Mouse (Mus musculus) heart, embryonic 11.5 days (tissue): ENCODE measurements at regions not wholly inside any gene's neighbourhood (a gene's known extent, or its start where the extent isn't known, plus 50 kb on each side); places are given as distances from the start of the nearest gene placed in this dataset.

ENCODE experiments used
- ATAC-seq: fragments of 200-750 bp; cut with Nextera tagmentation; replicated peaks from 2 replicates; pipeline ENCODE4 v1.8.0; 2017; ENCODE audit warnings: moderate library complexity; ENCODE audit not compliant: insufficient number of reproducible peaks, low FRiP score, low TSS enrichment
- H3K27ac ChIP-seq: fragments of 300-500 bp; sonication (generic); 2 replicates; pipeline ENCODE4 v1.5.1; 2014; ENCODE audit warnings: mild to moderate bottlenecking, low read depth, low read length
- H3K27me3 ChIP-seq: fragments of 300-500 bp; sonication (generic); 2 replicates; pipeline ENCODE4 v1.6.1; 2014; ENCODE audit warnings: mild to moderate bottlenecking, low read length, mixed read lengths; ENCODE audit not compliant: control insufficient read depth, insufficient read depth
- H3K36me3 ChIP-seq: fragments of 300-500 bp; sonication (generic); 2 replicates; pipeline ENCODE4 v1.6.1; 2014; ENCODE audit warnings: mild to moderate bottlenecking, low read length, moderate library complexity, mixed read lengths; ENCODE audit not compliant: control insufficient read depth, insufficient read depth
- H3K4me1 ChIP-seq: fragments of 300-500 bp; sonication (generic); 2 replicates; pipeline ENCODE4 v1.6.1; 2014; ENCODE audit warnings: low read length; ENCODE audit not compliant: control insufficient read depth, insufficient read depth
- H3K4me2 ChIP-seq: fragments of 300-500 bp; sonication (generic); 2 replicates; pipeline ENCODE4 v1.6.1; 2014; ENCODE audit warnings: mild to moderate bottlenecking, moderate library complexity
- H3K4me3 ChIP-seq: fragments of 300-500 bp; sonication (generic); 2 replicates; pipeline ENCODE4 v1.5.1; 2014; ENCODE audit warnings: low read depth, low read length
- H3K9ac ChIP-seq: fragments of 300-500 bp; sonication (generic); 2 replicates; pipeline ENCODE4 v1.6.1; 2014; ENCODE audit warnings: mild to moderate bottlenecking, low read depth, low read length, moderate library complexity
- H3K9me3 ChIP-seq: fragments of 300-500 bp; sonication (generic); replicated peaks from 2 replicates; pipeline ENCODE4 v1.6.1; 2016; ENCODE audit warnings: low read length; ENCODE audit not compliant: control insufficient read depth
- WGBS: fragments of 180-500 bp; shearing (Covaris S2); extraction: QIAGEN DNeasy Blood & Tissue Kit; methylation state at CpG from one replicate; pipeline ENCODE4 v1.1.7; 2014; ENCODE audit not compliant: insufficient replicate concordance; 5-methylcytosine and 5-hydroxymethylcytosine counted together

DNA sequence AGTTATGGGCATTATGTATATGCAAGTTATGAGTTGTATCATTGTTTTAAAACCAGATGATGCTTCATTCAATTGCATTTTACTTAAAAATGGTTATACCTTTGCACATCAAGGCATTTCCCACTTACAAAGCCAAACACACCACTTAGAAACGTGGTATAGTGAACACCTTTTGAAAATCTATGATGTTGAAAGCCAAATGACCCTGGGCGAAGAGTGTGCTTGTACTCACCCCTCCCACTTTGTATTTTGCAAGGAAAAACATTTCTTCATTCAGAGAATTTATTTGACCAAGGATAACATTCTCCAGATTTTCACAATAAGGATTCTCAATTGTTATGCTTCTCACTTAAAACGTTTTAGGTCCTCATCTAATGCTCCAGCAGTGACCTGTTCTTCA lies 1693.5 kb upstream of the Gm7489 start:
- ATAC-seq = no peak
- H3K27ac ChIP-seq = no peak overlapping the region
- no peaks in the 10 kb centered on the region for H3K4me1 ChIP-seq
- no peaks in the 10 kb centered on the region for H3K9me3 ChIP-seq
- H3K4me3 ChIP-seq = no peak overlapping the region
- H3K36me3 ChIP-seq = no peaks in the 10 kb centered on the region
- WGBS = 68% methylated on average over 3 of the region's 3 CpGs
- no peak overlapping the region for H3K9ac ChIP-seq
- no peaks in the 10 kb centered on the region for H3K27me3 ChIP-seq
- H3K4me2 ChIP-seq = no peak overlapping the region

DNA sequence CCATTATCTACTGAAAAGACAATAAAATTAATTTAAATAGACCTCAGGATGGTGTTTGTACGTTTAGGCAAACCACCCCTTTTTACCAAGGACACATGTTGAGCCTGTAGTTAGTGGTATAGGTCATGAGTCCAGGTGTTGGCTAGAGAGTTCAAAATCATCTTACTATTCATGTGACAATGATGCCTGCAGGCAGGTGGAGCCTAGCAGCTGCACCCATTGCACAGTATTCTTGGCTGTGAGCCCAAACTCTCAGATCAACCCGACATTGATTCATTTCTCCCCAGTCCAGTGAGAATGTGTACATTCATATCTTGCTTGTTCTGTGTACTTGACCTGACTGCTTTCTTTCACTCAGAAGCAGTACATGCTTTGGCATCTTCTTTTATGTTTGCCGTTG lies 1677.4 kb upstream of the Gm7489 start:
- Histone ChIP-seq H3K9ac (no peak overlapping the region), H3K27me3 (no peaks in the 10 kb centered on the region), H3K4me1 (no peaks in the 10 kb centered on the region), H3K4me2 (no peak overlapping the region), H3K4me3 (no peak overlapping the region), H3K9me3 (no peaks in the 10 kb centered on the region), H3K27ac (no peak overlapping the region), H3K36me3 (no peaks in the 10 kb centered on the region)
- ATAC-seq = no peak
- 77% methylated on average over 3 of the region's 3 CpGs for WGBS

DNA sequence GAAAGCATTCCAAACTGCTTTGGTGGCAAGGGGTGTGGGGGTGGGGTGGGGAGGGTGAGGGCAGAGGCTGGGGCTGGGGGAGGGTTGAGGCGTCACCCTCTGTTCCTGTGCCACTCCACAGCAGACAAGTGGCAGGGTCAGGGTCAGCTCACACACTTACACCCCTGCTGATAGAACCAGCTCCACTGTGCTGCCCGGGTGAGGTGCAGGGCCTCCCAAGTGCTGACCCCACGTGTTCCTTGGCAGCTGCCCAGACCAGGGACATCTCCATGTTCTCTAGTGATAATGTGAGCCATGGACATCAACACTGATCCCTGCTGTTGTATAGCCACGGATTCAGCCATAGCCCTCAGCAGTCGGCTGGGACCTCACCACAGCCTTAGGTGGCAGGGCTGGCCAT lies 1652.3 kb upstream of the Gm7489 start:
- 0 out of 2 replicates have a peak, but pooled peaks have one; percentile 26 for ATAC-seq
- no peaks in the 10 kb centered on the region for H3K9me3 ChIP-seq
- no peak overlapping the region for H3K4me3 ChIP-seq
- H3K4me1 ChIP-seq = no peaks in the 10 kb centered on the region
- H3K36me3 ChIP-seq = no peaks in the 10 kb centered on the region
- WGBS = 79% methylated on average over 5 of the region's 5 CpGs
- H3K27me3 ChIP-seq = no peaks in the 10 kb centered on the region
- no peak overlapping the region for H3K4me2 ChIP-seq
- H3K9ac ChIP-seq = no peak overlapping the region
- H3K27ac ChIP-seq = no peak overlapping the region

DNA sequence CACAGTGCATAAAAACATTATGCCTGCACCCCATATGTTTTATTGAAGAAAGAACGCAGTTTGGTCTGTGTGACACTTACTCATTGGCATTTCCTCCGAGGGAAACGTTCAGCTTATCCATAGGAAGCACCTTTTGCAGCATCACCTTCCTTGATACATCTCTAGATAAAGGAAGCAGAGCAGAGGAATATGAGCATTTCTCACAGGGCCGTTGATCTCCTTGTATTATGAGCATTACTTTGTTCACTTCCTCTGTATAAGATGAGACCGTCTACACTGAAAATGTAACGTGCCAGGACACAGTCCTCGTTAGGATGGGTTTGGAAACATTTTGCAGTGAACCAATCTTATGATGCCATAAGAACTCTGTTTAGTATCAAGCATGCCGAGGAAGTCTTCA lies 1648.5 kb upstream of the Gm7489 start:
- H3K9me3 ChIP-seq = no peaks in the 10 kb centered on the region
- no peak for ATAC-seq
- no peak overlapping the region for H3K27ac ChIP-seq
- H3K36me3 ChIP-seq = no peaks in the 10 kb centered on the region
- H3K9ac ChIP-seq = no peak overlapping the region
- H3K27me3 ChIP-seq = no peaks in the 10 kb centered on the region
- no peak overlapping the region for H3K4me3 ChIP-seq
- WGBS = 38% methylated on average over 8 of the region's 8 CpGs
- no peaks in the 10 kb centered on the region for H3K4me1 ChIP-seq
- no peak overlapping the region for H3K4me2 ChIP-seq

DNA sequence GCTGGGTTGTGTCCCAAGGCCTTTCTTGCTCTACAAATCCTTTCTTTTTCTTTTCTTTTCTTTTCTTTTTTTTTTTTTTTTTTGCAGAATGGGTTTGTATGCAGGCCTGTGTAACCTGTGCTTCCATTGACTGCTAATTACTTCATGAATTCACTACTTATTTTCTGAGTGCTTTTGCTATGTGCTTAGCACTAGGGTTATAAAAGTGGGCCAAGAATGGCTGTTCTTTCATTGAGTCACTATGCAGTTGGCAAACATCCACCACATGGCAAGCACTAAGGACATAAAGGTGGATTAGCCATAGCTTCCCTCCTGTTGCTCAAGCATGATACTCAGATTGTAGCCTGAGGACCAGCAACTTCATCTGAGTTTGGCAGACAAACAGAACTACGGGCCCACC lies 1641.8 kb upstream of the Gm7489 start:
- no peaks in the 10 kb centered on the region for H3K27me3 ChIP-seq
- WGBS = 87% methylated on average over 1 of the region's 1 CpGs
- H3K4me3 ChIP-seq = no peak overlapping the region
- no peaks in the 10 kb centered on the region for H3K36me3 ChIP-seq
- no peak overlapping the region for H3K27ac ChIP-seq
- H3K4me1 ChIP-seq = no peaks in the 10 kb centered on the region
- no peak overlapping the region for H3K9ac ChIP-seq
- ATAC-seq = no peak
- H3K4me2 ChIP-seq = no peak overlapping the region
- no peaks in the 10 kb centered on the region for H3K9me3 ChIP-seq
